Mouse (Mus musculus) ES-E14 (cell line): ENCODE measurements at regions not wholly inside any gene's neighbourhood (a gene's known extent, or its start where the extent isn't known, plus 50 kb on each side); places are given as distances from the start of the nearest gene placed in this dataset.

Experiments used
- CHD2 ChIP-seq: IDR thresholded peaks from 2 replicates; pipeline ENCODE4 v1.6.1; 2014; ENCODE audit warnings: mild to moderate bottlenecking, low read depth, low read length, inconsistent platforms
- MAFK ChIP-seq: IDR thresholded peaks from 2 replicates; pipeline ENCODE4 v1.6.1; 2014; ENCODE audit warnings: mild to moderate bottlenecking, low read depth, low read length, inconsistent platforms; ENCODE audit not compliant: insufficient read depth

GRCm38 (mm10) chr6:147794351-147794750, 252.7 kb upstream of the Far2 start:
- TF ChIP-seq CHD2 (no peak), MAFK (no peak)
